Mouse (Mus musculus) ES-E14 (cell line): ENCODE results near the gene Ppp4r1. TPM values are rescaled to one million over a fixed set of nuclear protein-coding genes. Genes with fewer than 3 reads are reported as not detected.

Source experiments
- DNase-seq: peaks from one replicate; pipeline ENCODE4 v3.0.0-alpha.2; 2013; ENCODE audit warnings: low read depth, low spot score
- H3K27ac ChIP-seq: 2 replicates; pipeline ENCODE4 v1.5.1; 2012; ENCODE audit warnings: low read depth, mild to moderate bottlenecking, low read length, moderate library complexity, mixed read lengths; ENCODE audit not compliant: poor library complexity, insufficient read depth, severe bottlenecking
- H3K36me3 ChIP-seq: 2 replicates; pipeline ENCODE4 v1.6.1; 2012; ENCODE audit warnings: mild to moderate bottlenecking, low read length, moderate library complexity, mixed read lengths; ENCODE audit not compliant: control insufficient read depth, poor library complexity, insufficient read depth, severe bottlenecking
- H3K4me1 ChIP-seq, 2 experiments: fragments of 150-350 bp in 1 of 2; sonication (generic) in 1 of 2; 2 replicates each; pipeline ENCODE4 v1.6.1; 2012; ENCODE audit warnings: low read length in 2 of 2, mild to moderate bottlenecking in 1 of 2, mixed read lengths in 1 of 2; ENCODE audit not compliant: control insufficient read depth in 2 of 2, insufficient read depth in 2 of 2, poor library complexity in 1 of 2
- H3K4me3 ChIP-seq, 2 experiments: fragments of 150-350 bp in 1 of 2; sonication (generic) in 1 of 2; 2 replicates each; pipeline ENCODE4 v1.5.1; 2012; ENCODE audit warnings: low read length in 2 of 2, low read depth in 1 of 2, mild to moderate bottlenecking in 1 of 2, mixed read lengths in 1 of 2; ENCODE audit not compliant: insufficient read depth in 1 of 2, poor library complexity in 1 of 2, severe bottlenecking in 1 of 2
- H3K9ac ChIP-seq: 2 replicates; pipeline ENCODE4 v1.6.1; 2012; ENCODE audit warnings: low read depth, mild to moderate bottlenecking, low read length, mixed read lengths; ENCODE audit not compliant: poor library complexity, insufficient read depth, severe bottlenecking
- H3K9me3 ChIP-seq: fragments of 150-350 bp; sonication (generic); 2 replicates; pipeline ENCODE4 v1.6.1; 2012; ENCODE audit warnings: low read depth, mild to moderate bottlenecking, low read length; ENCODE audit not compliant: control insufficient read depth, insufficient read depth
- CHD2 ChIP-seq: IDR thresholded peaks from 2 replicates; pipeline ENCODE4 v1.6.1; 2014; ENCODE audit warnings: mild to moderate bottlenecking, low read depth, low read length, inconsistent platforms
- HCFC1 ChIP-seq: IDR thresholded peaks from 2 replicates; pipeline ENCODE4 v1.6.1; 2012; ENCODE audit warnings: low read length, inconsistent platforms, borderline replicate concordance; ENCODE audit not compliant: insufficient read depth
- MAFK ChIP-seq: IDR thresholded peaks from 2 replicates; pipeline ENCODE4 v1.6.1; 2014; ENCODE audit warnings: mild to moderate bottlenecking, low read depth, low read length, inconsistent platforms; ENCODE audit not compliant: insufficient read depth
- ZC3H11A ChIP-seq: IDR thresholded peaks from 2 replicates; pipeline ENCODE4 v1.6.1; 2012; ENCODE audit warnings: low read depth, mild to moderate bottlenecking, inconsistent platforms, low read length, borderline replicate concordance
- ZNF384 ChIP-seq: IDR thresholded peaks from 2 replicates; pipeline ENCODE4 v1.6.1; 2012; ENCODE audit warnings: low read depth, low read length, inconsistent platforms
- in situ Hi-C, 2 experiments: fragments of 600-800 bp; cut with MboI; formaldehyde crosslinking; loops; one replicate each; pipeline ENCODE4 v1.15.1; 2025; ENCODE audit warnings: low sequenced_read_pairs in 2 of 2, inconsistent platforms in 1 of 2; ENCODE audit not compliant: unreplicated experiment in 2 of 2
- total RNA-seq: library from RNA; depleted of rRNA; stranded (reverse); fragments of 300-350 nt; gene quantifications from 2 replicates; pipeline ENCODE4 v1.2.3, GENCODE M21; 2012

Ppp4r1 gene
- total RNA-seq, 1 experiment = 40.3 TPM

GRCm38 (mm10) chr17:65866201-65866600 lies 83.8 kb downstream of the Ppp4r1 start:
- peaks cover 8% of the 10 kb centered on the region for H3K36me3 ChIP-seq

GRCm38 (mm10) chr17:65867996-65868395 lies 85.6 kb downstream of the Ppp4r1 start:
- in situ Hi-C loops = no loop called here
- H3K27ac ChIP-seq = peak overlapping the region; percentile 11; the same call in 1 of the 2 replicates
- H3K9me3 ChIP-seq = no peaks in the 10 kb centered on the region
- DNase-seq = no peak
- peak overlapping the region; percentile 27; the same call in 1 of the 2 replicates for H3K9ac ChIP-seq
- TF ChIP-seq MAFK (no peak), CHD2 (no peak), HCFC1 (no peak), ZC3H11A (no peak), ZNF384 (no peak)
- peak overlapping the region in 1 of 2 experiments; percentile 48; a peak in 2 of 4 replicates for H3K4me3 ChIP-seq
- H3K4me1 ChIP-seq = peaks cover 8 to 16% of the 10 kb centered on the region in 2 experiments
- H3K36me3 ChIP-seq = peaks cover 6% of the 10 kb centered on the region

More at GRCm38 (mm10) chr17:65866201-65866600, 83.8 kb downstream of the Ppp4r1 start:
- H3K9ac ChIP-seq = no peak overlapping the region
- no peak for TF ChIP-seq CHD2
- H3K4me1 ChIP-seq = peaks cover 6 to 10% of the 10 kb centered on the region in 2 experiments; a peak in 3 of 4 replicates
- in situ Hi-C loops = no loop called here
- no peak for DNase-seq
- H3K9me3 ChIP-seq = no peaks in the 10 kb centered on the region
- no peak overlapping the region for H3K27ac ChIP-seq
- H3K4me3 ChIP-seq = no peak overlapping the region

- H3K4me3 ChIP-seq = peak overlapping the region; percentile 23 to 27; a peak in 3 of 4 replicates
- H3K27ac ChIP-seq = no peak overlapping the region
- in situ Hi-C loops = no loop called here
- no peaks in the 10 kb centered on the region; the same call in 1 of the 2 replicates for H3K36me3 ChIP-seq
- no peak overlapping the region; the same call in 1 of the 2 replicates for H3K9ac ChIP-seq
- TF ChIP-seq CHD2 = no peak
- 0 out of 2 replicates have a peak, but pooled peaks have one; percentile 4 for TF ChIP-seq HCFC1
- DNase-seq = no peak
- no peaks in the 10 kb centered on the region for H3K9me3 ChIP-seq
- H3K4me1 ChIP-seq = peaks cover 18 to 21% of the 10 kb centered on the region in 2 experiments
Measured at GRCm38 (mm10) chr17:65869720-65870119, 87.3 kb downstream of the Ppp4r1 start.

- in situ Hi-C loops = no loop called here
- peak; percentile 91 for DNase-seq
- Histone ChIP-seq H3K9ac (no peak overlapping the region), H3K36me3 (no peaks in the 10 kb centered on the region), H3K27ac (no peak overlapping the region), H3K4me3 (no peak overlapping the region; a peak in 1 of 4 replicates), H3K4me1 (peaks cover 18 to 19% of the 10 kb centered on the region in 2 experiments), H3K9me3 (no peaks in the 10 kb centered on the region)
- TF ChIP-seq ZNF384 (peak; percentile 81; the same call in 1 of the 2 replicates), MAFK (no peak), CHD2 (no peak), HCFC1 (no peak), ZC3H11A (peak; percentile 82; the same call in 1 of the 2 replicates)
Measured at GRCm38 (mm10) chr17:65870146-65870545, 87.8 kb downstream of the Ppp4r1 start.

GRCm38 (mm10) chr17:65871641-65872041 lies 89.3 kb downstream of the Ppp4r1 start:
- no peak overlapping the region for H3K4me3 ChIP-seq
- no peaks in the 10 kb centered on the region for H3K9me3 ChIP-seq
- in situ Hi-C loops = no loop called here
- no peak for TF ChIP-seq MAFK
- no peak for TF ChIP-seq CHD2
- TF ChIP-seq ZNF384 = no peak
- no peak overlapping the region for H3K27ac ChIP-seq
- H3K36me3 ChIP-seq = no peaks in the 10 kb centered on the region; the same call in 1 of the 2 replicates
- no peak overlapping the region for H3K9ac ChIP-seq
- H3K4me1 ChIP-seq = peaks cover 16 to 23% of the 10 kb centered on the region in 2 experiments
- DNase-seq = no peak
